Mouse (Mus musculus) spleen, postnatal 4 days (tissue): ENCODE data around the gene Ctsw.

Source experiments
- DNase-seq, 2 experiments: peaks; one replicate each; pipeline ENCODE4 v3.0.0; 2022; ENCODE audit warnings: low spot score in 2 of 2

The Ctsw gene

DNA sequence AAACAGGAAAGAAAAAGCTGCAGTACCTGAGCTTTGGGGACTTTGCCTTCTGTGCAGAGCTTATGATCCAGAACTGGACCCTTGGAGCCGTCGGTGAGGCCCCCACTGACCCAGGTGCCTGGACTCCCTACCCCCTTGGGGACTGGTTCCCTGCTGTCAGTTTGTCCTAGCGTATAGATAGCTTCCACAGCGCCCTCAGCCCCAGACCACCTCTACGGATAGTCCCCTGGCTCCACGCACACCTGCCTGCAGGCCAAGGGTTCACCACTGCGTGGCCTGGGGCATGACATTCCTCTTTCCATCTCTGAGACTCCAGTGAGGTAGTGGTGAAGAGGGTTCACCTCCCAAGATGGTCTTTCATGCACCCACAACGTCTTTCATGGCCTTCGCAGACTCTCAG lies 5.1 kb downstream of the Ctsw start:
- DNase-seq: no peak

DNA sequence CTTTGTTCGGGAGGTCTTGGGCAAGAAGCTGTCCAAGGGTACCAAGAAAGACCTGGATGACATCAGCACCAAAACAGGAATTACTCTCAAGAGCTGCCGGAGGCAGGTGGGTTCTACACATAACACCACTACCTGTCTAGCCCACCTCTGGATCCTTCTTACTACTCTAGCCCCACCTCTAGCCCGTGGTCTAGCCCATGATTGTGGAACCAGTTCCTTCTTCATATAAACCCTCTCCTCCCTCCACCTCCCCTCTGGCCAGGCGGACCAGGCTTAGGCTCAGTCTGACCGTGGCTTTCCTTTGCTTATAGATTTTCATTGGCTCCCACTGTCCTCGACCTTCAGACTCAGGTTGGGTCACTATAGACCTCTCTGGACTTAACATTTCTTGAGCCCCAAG lies 6.9 kb downstream of the Ctsw start:
- DNase-seq: no peak

DNA sequence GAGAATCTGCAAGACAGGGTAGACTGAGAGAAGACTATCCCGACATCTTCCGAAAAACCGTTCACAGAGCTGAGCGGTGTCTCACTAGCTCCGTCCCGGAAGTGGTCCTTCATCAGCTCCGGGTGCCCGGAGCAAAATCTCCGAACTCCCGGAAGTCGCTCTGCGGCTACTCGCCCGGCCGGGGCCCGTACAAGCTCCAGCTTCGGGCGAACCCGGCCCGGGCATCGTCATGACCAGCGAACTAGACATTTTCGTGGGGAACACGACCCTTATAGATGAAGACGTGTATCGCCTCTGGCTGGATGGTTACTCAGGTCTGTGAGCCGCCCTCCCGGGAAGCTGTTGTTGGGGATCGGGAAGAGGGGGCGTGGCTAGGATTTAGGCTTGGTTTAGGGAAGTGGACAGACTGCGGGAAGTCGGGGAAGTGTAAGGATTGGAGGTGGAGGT lies 7.8 kb downstream of the Ctsw start, which contains the start of gene Fibp:
TSS of gene Fibp (plus strand) at position 151 of the 447 bp plus-strand sequence.
- DNase-seq: peak; percentile 86 to 93

DNA sequence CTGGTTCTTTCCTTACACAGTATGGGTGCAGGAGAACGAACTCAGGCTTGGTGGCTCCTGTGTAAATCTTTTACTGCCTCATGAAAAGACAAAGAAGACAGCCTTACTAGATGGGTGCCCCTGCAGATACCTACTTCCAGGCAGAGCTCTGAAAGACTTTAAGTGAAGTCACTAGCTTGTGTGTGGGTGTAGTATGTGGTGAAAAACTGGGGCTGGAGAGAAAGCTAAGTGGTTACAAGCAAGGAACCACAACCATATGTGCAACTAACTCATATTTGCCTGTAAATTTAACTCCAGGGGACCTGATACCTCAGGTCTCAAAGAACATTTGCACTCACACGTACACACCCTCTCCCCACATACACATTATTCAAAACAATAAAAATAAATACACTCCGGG lies 8.4 kb downstream of the Ctsw start:
- no peak for DNase-seq

DNA sequence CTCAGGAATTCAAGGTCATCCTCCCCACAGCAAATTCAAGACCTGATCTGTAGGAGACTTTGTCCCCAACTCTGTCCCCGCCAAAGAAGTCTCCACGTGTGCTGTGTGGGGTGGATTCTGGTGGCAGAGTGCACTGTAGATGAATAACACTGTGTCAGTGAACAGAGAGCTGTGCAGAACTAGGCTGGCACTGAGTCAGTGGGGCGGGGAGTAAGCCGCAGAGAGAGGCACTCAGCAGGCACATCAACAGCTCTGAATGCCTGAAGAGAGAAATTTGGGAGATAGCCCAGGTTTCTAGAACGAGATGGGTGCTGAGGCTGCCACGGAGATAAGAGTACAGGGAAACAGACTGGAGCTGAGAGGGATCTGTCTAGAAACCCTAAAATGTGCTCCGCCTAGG lies 9.3 kb downstream of the Ctsw start:
- no peak for DNase-seq

DNA sequence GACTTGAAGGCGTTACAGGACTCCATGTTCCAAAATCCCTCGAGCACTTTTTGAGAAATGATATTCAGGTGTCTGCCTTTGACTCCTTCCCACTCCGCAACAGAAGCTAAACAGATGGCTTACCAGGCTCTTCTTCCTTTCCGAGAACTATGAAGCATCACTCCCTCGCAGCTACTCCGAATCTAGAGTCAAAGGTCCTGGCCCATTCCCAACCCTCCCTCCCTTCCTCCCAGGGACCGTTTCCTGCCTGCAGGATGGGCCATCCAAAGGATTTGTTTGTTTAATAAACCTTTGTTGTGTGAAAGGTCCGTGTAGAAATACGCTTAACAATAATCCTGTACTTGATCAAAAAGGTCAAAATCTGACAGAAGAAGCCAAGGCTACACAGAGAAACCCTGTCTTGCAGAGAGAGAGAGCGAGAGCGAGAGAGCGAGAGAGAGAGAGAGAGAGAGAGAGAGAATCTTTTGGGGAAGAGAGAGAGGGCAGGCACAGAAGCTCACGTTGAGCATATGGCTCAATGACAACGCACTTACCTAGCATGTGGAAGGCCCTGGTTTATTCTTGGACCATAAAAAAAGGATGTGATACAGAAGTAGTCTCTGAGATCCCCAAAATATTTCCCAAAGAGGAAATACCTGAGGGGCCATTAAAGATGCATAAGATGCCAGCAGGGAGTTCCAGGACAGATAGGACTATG lies 10.4 kb downstream of the Ctsw start, which contains the start of gene Ccdc85b:
TSS of gene Ccdc85b (minus strand) at position 149 of the 697 bp plus-strand sequence.
- DNase-seq: no peak

DNA sequence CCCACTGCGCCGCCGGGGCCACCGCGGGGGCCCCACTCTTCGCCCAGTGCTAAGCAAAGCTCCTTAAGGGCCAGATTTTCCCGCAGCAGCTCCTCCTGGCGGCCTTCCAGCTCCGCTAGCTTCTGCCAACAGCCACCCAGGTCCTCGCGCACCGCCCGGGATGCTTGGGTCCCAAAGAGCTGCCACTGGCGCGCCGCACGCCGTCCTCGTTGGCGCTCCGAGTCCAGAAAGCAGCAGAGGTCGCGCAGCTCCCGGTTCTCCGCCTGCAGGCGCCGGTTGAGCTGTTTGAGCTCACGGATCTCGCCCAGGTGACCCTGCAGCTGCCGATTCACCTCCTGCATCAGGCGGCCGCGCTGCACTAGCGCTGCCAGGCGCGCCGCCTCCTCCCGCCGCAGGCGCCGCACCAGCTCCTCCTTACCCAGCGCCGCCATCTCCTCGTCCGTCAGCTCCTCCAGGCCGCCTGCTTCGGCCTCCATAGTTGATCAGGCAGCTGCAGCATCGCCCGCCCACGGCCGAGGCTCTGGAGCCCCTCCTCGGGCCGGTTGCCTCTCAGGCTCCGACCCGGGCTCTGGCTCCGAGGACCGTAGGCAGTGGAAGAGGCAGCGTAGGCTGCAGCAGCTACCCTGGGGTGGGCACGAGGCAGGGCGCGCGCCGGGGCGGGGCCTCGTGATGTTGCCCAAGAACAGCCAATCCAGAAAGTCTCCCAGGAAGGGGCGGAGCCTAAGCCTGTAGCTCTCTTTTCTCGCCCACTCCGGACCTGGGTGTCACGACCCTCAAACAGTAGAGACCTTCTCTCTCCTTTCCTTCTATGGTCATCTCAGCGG lies 11.2 kb downstream of the Ctsw start:
- DNase-seq: peak; percentile 91 to 94

DNA sequence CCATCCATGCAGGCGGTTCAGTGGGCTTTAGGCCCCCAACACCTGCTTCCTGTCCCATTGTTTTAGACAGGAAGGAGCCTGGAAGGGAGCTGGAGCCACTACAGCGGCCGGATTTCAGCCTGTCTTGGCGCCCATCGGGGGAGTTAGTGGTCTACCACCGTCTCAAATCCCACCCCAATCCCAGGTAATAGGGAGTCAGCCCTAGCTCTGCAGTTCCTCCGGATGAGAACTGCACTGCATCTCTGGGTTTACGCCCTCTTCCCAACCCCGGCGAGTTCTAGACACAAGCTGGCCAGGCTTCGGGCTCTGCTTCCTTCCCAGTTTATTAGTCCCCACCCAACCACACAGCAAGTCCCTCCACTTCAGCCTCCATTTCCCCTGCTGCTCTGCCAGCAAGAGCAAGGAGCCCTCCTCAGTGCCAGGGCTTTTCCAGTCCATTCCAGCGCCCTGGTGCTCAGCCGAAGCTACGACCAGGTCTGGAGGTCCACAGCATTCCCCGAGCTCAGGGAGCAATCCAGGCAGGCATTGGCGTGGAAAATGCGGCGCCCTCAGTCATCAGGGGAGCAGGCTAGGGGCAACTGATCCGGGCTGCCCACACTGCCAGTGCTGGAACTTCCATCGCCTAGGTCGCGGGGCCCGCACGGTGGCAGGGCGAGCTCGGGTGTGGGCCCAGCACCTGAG lies 11.9 kb downstream of the Ctsw start:
- peak in 1 of 2 experiments; percentile 59 for DNase-seq

DNA sequence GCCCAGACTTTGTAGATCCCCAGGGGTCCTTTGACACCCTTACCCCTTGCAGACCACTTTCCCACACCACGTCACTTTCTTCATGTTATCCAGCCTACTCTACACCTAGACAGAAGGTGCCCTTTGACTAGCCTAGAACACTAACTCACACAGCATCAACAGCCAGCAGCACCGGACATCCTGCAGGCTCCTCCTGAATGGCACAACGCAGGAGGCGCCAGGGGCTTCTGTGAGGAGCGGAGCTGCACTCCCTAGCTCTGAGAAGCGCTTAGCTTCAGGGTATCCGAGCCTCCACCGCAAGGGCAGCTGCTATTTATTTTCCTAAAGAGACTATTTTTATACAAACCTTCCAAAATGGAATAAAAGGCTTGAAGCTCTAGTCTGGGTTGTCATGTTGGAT lies 12.7 kb downstream of the Ctsw start:
- DNase-seq: peak in 1 of 2 experiments; percentile 59

DNA sequence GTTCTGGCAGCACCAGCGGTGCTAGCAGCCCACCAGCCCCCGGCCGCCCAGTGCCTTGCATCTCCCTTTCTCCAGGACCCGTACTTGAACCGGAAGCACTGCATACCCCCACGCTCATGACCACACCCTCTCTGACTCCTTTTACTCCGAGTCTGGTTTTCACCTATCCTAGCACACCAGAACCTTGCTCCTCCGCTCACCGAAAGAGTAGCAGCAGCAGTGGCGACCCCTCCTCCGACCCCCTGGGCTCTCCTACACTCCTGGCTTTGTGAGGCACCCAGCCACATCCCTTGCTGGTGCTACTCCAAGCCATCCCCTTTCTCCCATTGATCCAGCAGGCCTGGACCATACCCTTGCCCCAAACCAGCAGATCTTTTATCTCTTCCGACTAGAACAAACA lies 13.3 kb downstream of the Ctsw start:
- DNase-seq: no peak

DNA sequence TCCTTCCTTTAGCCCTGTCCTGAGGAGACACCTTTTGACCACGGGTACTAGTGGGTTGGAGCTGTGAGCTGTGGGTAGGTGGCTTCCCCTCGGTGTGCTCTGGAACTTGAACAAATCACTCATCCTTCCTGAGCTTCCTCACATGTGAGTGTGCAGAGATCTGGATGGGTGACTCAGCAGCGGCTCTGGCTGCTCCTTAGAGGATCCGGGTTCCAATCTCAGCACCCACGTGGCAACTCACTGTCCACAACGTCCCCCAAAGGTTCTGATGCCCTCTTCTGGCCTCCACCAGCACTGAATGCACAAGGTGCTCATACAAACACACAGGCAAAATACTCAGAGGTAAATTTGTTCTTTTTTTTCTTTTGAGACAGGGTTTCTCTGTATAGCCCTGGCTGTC lies 16.5 kb downstream of the Ctsw start:
- DNase-seq: no peak

DNA sequence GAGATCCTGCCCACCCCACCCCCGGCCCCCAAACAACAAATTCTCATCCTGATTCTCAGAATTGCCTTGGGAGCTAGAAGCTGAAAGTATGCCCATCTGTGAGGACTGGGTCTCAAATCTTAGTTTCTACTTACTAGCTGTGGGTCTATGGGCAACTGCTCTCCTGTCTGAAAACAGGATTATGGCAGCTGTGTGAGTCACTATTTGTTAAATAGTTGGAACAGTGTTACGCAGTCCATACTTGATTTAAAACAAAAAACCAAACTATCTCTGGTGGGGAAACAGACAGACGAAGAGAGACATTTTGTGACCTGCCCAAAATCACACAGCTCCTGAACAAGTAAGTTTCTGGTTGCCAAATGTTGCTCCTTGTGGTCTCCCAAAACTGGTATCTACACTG lies 18.6 kb downstream of the Ctsw start:
- no peak for DNase-seq

DNA sequence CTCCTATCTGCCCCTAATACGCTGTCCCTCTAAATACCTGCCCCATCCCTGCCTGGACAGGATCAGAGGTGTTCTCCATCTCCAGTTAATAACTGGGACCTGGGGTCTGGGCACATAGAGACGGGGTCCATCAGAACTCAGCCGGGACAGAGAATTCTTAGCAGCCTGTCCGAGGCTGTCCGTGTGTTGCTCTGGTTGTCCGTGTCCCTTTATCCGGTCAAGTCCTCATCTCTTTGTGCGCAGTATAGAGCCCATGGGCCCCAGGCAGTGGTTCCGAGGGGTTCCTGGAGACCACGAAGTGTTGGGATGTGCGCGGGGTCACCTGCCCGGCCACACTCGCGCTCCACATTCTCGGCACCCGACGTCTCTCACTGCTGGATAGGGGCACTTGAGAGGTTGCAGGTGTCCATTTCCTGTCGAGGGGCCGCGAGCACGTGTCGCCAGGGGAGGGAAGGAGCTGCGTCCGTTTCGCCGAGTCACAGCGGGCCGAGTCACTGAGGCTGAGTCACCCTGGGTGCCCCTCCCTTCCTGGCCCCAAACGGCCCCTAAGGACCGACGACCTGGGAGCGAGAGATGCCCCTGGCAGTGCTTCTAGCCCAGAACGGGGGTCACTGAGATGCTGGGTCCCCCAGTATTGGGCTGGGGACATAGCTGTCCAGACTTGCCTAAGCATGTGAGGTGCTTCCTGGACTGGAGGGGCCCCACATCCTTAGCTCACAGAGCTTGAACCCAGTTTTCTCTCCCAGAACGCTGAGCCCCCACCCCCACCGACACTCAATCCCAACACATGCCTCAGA lies 19.8 kb downstream of the Ctsw start:
- DNase-seq: peak in 1 of 2 experiments; percentile 36

DNA sequence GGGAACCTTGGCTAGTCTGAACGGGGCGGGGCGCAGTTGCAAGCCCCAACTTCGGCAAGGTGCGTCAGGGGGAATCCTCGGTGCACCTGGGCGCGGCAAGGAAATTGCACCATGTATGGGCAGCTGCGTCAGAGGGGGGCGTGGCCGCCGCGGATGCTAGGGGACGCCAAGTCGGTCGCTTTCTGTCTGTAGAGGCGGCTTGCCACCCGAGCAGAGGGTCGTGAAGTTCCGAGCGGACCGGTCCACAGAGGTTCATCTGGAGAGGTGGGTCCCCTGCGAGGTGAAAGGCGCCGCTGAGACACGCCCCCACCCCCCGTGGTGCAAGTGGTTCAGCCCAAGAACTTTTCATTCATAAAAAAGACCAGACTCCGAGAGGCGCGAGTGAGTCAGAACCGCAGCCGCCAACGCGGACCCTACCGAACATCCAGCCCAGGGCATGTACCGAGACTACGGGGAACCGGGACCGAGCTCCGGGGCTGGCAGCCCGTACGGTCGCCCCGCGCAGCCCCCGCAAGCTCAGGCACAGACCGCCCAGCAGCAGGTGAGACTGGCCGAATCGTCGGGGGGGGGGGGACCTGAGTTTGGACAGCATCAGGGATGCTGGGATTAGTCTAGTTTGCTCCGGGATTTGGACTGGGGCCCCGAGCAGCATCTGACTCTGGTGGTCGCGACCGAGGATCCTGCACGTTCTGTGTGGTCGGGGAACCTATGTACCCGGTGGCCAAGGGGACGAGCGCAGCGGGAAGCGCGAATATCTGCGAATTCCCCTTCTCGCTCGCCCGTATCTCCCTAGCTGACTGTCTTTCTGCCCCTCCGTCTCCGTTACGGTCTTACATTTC lies 20.6 kb downstream of the Ctsw start, which contains the start of gene Fosl1:
TSS of gene Fosl1 (plus strand) at position 33 of the 839 bp plus-strand sequence.
- peak; percentile 70 to 86 for DNase-seq

DNA sequence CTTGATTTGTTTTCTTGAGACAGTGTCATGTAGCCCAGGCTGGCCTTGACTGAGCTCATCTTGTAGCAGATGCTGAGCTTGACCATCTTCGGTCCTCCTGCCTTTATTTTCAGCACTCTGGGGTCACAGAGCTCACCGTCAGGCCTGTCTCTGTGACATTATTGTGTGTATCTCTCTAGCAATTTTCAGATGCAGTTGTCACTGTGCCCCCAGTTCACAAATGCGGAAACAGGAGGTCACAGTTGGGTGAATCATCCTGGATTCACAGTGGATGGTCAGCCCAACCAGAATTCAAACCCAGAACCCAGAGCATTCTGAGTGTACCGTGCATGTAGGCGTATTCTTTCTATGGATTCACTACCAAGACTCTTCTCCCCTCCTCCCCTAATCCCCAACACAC lies 22.6 kb downstream of the Ctsw start:
- DNase-seq: no peak

DNA sequence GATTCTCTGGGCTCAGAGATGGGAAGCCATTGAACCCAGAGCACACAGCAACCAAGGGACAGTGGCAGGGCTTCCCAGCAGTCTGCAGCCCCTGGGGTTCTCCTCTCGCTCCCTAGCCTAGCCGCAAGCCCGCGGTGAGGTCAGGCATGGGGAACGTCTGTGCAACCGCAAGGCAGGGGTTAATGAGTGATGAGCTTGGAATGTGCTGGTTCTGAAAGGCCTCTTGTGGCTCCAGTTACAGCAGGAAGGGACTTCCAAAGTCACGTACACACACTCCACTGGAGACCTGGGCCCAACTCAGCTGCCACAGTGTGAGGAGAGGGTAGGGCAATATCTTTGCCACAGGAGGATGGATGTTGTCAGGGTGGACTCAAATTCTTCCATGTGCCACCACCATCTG lies 23.4 kb downstream of the Ctsw start:
- no peak for DNase-seq

DNA sequence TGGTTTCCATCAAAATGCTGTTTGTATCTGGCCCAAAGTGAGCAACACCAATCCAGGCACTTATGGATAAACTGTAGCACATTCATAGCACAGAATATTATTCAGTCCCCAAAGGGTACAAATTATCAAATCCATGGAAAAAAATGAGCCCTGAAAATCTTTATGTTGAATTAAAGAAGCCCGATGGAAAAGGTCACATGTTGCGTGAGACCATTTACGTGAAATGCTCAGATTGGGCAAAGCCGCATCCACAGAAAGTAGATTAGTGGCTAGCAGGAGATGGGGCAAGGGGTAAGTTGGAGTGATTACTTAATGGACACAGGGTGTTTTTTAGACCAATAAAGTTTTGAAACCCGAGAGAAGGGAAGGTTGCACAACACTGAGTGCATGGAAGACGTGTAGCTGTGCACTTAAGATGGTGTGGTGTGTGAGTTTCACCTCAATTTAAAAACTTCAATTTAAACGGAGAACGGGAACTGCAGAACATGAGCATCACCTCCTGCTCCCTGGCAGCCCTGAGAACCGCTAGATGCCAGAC lies 23.9 kb downstream of the Ctsw start:
- no peak for DNase-seq

DNA sequence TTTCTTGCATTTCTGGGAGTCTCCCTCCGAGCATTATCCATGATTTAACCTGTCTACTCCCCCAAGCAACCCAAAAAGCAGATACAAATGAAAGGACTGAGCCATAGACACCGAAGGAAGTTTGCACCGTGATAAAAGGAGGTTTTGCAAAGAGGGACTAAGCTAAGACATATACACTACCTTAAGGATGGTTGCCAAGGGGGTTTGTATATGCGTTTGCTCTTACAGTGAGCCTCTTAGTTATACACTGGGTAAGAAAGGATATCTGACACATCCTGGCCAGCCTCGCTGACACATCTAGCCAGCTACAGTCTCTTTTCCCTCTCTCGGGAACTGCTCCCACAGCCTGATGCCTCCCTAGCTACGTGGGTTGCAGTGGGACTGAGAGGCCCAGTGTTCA lies 34.4 kb downstream of the Ctsw start:
- DNase-seq: no peak

DNA sequence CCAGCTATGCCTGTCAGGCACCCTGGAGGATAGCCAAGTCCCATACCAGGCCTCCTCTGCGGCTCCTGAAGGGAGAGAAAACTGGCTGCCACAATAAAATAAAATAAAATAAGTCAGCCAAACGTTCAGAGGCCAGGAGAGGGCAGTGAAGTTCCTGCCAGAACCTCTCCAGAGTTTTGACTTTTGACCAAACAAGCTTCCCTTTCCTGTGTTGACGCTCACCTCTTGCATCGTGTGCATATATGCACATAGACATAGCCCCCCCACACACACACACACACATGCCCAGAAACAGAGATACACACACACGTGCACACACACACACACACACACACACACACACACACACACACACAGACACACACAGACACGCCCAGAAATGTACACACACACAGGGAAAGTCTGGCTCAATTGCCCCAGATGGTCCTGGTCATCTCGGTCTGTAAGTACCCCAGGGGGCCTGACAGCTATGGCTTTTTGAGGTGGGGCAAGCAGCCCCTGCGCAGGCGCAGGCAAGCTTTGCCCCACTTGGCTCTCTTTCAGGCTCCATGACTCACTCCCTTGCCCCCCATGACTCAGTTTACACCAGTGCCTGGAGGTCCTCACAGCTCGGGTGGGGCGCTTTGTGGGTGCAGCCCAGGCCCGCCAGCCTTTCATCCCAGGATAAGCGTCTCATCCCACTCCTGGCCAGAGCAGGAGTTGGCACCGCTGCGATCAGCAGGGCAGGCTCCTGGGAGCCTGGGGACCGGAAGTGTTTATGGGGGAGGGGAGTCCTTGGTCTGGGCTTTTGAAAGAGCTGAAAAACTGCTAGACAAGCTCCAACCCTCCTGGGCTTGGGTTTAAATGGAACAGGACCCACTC lies 35.1 kb downstream of the Ctsw start:
- peak in 1 of 2 experiments; percentile 70 for DNase-seq
